Mouse (Mus musculus): ENCODE measurements around the gene Agk.

Gene Agk

DNA sequence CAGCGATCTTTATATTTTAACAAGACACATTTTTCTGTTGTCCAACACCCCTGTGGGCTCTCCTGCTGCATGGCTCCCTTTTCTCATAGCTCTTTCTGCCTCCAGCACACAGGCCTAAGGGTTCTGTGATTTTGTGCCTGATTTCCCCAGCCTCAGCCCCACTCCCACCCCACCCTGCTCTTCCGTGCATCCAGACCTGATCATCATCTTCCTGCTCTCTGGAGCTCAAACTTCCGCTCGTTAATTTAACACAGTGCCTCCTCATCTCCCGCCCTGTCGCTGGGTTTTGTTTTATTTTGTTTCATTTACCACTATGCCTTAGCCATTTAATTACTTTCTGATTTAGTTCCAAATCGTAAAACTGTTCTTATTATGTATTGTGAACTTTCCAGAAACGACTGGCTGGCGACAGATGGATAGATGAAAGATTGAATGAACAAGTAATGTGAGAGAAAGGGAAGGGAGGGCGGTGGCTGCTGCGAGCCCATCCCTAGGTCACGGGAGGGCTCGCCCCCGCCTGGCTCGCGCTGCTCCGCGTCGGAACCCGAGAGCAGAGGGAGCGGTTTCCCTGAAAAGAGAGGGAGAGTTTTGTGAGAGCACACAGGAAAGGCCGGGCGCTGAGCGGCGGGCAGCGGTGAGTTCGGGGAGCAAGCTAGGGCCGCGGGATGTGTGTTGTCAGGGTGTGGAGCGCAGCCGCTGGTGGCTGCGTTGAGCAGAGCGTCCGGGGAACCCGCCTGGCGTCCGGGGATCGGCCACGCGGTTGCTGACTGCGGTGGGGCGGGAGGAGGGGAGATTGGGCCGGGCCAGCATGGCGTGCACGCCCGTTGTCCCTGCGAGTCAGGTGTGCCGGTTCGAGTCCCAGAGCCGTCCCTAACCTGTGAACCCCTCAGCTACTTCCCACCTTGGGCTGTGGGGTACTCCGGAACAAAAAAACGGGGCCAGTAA, at the start of gene Agk:
Gene Agk, plus strand, starts transcription at position 276 of the 945 bp plus-strand sequence.
- DNase-seq (ENCODE audit: low spot score in 2 of 2): peak; percentile 43 to 60

DNA sequence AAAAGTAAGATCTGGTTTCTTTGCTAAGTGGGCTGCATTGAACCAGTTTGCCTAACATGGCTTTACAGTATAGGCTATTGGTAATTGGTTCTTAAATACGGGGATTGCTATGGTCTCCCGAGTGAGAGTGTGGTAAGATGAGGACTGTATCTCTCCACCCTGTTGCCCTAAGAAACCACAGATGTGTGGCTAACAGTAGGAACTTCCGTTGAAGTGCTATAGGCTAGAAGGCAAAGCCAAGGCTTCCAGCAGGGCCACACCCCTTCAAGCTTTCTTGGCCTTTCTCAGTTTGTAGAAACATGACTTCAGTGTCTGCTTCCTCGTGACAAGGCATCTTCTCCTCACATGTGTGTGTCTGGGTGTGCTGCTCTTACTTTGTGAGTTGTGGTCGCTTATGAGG, 24.3 kb upstream of the Agk start:
- no peak for DNase-seq (ENCODE audit: low spot score in 2 of 2)

DNA sequence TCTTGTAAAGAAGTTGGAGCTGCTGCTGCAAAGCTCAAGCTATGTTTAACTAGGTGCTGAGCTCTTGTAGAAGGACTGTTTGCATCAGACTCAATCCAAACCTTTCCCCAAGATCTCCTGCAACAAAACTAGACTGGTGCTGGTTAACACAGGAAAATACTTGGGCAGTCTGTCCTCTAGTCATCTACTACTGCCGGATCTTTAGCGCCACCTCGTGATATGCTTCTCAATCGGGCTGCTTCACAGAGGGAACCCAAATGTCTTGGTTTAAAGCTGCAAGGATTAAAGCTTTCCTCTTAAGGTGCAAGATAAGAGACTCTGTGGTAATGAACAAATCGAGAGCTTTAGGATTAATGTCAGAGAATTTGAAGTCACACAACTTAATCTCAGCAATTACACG, 21.6 kb upstream of the Agk start:
- DNase-seq (ENCODE audit: low spot score in 2 of 2): peak; percentile 62 to 73

DNA sequence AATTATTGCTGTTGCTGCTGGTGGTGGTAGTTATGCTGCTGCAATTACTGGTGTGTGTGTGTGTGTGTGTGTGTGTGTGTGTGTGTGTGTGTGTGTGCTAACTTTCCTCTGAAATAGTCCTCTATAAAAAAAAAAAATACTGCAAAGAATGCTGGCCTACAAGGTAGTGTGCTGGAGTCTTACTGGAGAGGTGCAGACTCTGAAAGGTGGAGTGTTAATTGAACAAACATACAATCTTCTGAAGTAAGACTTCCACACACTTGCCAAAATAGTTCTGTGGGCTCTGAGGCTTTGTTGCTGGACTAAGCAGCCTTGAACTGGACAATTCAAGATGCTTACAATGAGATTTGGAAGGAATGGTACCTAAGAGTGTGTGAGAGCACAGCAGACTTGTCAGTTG, 20.0 kb upstream of the Agk start:
- DNase-seq (ENCODE audit: low spot score in 2 of 2): no peak

DNA sequence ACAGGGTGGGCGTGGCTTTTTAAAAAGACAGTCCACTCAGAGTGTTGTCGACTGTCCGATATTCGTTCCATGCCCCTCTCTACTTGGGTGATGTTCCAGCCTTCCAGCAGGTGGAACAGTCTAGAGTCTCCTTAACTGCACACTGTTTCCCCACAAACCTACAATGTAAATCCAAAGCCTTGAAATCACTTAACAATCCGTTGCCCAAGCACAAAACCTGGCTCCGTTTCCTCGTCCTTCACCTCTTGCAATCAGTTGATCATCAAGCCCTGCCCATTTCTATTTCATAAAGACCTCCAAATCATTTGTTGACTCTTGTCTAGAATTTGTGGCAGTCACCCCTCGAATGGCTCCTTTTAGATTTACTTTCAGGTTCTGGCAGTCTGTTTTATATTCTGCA, 1.4 kb downstream of the Agk start:
- no peak for DNase-seq (ENCODE audit: low spot score in 2 of 2)

DNA sequence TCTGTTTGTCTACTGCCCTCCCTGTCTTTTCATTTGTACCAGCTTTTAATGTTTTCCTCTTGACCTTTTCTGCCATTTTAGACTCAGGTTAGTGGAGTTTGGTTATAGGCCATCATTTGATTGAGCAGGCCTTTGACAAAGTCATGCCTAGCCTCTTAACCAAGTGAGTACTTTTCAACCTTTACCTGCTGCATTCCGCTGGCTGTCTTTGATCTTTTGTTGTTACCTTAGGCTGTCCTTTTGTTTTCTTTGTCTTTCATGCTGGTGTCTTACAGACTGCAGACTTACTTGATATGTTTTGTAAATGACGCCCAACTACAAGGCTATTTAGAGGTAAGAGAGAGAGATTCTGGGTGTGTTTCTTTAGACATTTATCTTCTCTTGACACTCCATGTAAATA, 8.5 kb downstream of the Agk start:
- DNase-seq (ENCODE audit: low spot score in 2 of 2): no peak

DNA sequence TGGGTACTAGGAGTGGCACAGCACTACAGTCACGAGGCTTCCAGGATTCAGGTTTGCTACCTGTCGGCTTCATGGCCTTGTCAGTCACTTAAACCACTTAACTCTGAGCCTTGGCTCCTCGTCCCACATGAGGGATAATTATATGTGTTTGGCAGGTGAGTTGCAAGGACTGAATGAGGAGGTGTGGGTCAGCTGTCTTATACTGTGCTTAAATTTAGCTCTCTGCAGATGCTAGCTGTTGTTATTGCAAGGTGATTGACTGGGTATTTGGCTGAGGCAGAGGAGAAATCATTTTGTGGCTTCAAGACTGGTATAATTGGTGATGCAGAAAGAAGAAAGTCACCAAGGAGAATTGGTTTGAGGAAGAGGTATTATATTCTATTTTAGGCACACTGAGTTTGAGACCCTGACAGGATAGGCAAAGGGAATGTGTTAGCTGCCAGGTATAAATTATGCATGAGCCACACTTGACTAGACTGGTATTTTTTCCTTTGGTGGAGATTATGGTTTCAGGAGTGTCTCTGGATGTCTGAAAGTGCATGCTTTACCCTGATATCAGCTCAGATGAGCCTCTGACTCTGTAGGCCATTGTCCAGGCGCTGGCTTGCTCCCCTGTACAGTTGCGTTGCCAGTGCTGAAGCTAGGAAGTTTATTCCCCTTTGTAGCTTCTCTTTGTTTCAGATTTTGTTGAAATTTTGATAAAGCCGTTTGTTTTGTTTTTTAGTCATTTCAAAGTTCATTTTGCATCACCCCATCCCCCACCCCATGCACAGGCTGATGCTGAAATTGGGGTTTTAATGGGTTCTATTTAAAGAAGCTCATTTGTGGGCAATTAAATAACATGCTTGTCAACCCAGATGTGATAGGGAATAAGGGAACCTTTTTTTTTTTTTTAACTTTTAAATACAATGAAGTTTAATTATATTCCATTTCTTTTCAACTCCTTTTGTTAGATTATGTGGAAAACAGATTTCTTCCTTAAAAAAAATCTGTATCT, 12.1 kb downstream of the Agk start:
- no peak for DNase-seq (ENCODE audit: low spot score in 2 of 2)

DNA sequence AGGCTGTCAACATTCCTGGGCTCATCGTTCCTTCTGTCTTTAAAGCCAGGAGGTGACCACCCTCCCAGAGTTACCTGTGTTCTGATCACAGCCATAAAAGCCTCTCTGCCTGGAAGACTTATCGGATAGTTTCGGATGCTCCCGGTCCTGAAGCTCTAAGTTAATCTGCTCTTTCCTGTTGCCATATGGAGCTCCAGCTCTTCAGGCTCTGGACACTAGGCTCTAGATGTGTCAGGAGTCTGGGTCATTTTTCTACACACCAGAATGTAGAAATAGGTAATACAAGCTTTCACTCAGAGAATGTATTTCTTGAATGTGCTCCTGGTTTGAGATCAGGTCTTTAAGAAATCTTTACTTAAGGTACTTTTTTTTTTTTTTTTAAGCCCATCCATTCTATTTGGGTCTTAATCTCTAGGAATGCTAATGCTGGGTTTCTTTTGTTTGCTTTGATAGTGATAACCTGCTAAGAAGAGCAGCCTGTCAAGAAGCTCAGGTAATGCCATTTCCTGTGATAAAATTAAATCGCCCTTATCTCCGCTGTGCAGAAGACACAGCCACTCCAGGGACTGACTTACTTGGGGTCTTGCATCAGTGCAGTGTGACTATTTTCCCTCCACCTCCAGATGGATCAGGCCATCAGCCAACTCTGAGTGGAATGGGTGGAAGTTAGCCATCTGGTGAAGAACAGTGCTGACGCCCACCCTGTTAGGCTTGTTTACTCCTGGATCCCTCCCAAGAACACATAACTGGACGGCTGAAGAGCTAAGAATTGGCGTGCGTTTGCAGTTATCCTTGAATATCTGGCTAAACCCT, 22.2 kb downstream of the Agk start:
- DNase-seq (ENCODE audit: low spot score in 2 of 2): peak; percentile 8 to 29

DNA sequence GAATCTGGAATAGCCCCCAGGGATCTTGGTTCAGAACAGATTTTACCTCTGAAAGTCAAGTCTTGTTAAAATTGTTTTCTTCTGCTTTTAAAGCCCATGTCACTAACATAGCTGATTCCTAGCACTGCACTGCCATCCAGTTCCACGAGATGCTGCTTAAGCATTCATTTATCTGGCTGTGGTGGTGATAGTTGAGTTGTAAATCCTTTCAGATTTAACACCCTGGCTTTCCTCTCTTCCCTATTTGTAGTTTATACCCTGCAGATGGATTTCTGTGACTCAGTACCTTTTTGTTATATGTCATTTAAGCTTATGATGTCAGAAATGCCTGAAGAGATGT, 22.8 kb downstream of the Agk start:
- DNase-seq (ENCODE audit: low spot score in 2 of 2): no peak

DNA sequence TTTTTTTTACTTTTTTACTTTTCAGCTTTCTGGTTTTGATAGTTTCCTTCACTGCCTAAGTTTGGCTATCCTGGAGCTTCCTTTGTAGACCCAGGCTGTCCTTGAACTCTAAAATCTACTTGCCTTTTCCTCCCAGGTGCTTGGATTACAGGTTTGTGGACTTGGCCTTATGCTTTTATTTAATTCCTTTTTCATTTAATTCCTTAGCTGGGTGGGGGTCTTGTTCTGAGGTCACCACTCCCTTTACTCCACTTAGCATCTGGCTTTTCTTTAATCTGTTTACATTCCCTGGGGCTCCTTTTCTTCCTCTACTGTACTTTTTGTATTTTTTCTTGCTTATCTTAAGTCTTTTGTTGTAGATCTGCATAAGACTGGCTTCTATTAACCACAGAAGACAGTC, 25.1 kb downstream of the Agk start:
- no peak for DNase-seq (ENCODE audit: low spot score in 2 of 2)

DNA sequence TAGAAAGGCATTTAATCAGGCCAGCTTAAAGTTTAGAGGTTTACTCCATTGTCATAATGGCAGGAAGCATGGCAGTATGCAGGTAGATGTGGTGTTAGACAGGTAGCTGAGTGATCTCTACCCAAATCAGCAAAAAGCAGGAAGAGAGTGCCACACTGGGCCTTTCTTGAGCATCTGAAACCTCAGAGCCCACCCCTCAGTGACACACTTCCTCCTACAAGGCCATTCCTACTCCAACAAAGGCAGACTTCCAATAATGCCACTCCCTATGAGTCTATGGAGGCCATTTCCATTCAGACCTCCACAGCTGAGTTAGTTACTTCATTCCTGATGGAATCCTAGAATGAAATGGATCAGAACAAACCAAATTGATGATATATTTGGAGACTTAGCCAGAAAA, 25.9 kb downstream of the Agk start:
- no peak for DNase-seq (ENCODE audit: low spot score in 2 of 2)

DNA sequence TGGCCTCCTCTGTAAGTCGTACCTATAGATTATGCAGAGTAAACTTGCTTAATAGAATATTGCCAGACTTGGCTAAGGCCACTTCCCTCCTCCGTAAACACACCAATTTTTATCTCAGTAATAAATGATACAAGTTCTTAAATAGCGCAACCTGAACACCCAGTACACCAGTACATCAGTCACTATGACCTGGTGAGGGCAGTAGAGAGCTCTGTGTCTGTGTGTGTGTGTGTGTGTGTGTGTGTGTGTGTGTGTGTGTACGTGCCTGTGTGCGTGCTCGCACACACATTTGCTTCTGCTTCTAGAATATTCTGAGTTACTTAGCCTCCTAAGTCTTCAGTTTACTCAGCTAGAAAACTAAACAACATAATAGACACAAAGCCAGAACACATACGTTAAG, 28.4 kb downstream of the Agk start:
- DNase-seq (ENCODE audit: low spot score in 2 of 2): no peak

DNA sequence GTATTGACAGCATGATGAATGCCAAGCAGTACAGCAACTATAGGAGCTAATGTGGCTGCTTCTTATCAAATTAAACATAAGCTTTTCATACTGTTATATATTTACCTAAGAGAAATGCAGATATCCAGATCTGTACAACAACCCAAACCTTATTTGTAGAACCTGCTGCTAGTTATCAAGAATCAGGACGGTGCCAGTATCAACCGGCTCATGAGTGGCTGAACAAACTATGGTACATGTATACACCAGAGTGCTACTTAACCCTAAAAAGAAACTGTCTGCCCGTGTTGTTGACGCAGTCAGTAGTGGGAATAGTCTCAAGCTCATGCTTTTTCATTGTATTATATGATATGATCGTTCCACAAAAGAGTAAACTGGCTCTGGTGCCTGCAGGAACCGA, 46.1 kb downstream of the Agk start:
- DNase-seq (ENCODE audit: low spot score in 2 of 2): no peak

DNA sequence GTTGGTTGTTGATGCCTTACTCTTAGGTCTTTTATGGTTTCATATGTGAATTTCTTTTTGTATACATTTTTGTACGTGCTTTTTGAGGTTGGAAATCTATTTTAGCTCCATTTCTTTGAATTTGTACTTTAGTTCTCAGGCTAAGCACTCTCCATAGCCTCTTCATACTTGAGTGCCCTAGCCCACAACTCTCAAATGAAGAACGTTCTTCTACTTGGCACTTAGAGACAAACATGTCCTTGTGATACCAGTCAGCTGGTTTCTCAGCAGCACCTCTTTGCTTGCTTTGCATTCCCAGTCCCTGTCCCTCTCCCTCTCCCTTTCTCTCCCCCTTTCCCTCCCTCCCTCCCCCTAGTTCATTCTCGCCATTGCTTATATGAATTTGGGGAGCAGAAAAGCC, 55.2 kb downstream of the Agk start:
- DNase-seq (ENCODE audit: low spot score in 2 of 2): no peak

DNA sequence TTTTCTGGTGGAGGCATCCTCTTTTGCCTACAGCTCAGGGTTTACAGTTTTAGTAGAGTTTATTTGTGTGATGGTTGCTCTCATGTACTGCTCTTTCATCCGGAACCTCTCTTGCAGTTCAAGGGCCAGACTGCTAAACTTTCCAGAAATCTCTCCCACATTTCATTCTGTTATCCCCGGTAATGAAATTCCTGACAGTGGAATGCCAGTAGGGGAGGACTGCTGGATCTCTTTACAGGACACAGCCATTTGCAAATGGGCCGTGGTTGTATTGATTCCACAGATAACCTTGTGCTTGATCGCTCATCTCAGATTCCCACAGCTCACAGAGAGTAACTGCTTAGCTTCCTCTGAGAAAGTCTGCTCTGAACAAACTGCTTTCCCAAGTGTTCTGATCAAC, 56.9 kb downstream of the Agk start:
- no peak for DNase-seq (ENCODE audit: low spot score in 2 of 2)

DNA sequence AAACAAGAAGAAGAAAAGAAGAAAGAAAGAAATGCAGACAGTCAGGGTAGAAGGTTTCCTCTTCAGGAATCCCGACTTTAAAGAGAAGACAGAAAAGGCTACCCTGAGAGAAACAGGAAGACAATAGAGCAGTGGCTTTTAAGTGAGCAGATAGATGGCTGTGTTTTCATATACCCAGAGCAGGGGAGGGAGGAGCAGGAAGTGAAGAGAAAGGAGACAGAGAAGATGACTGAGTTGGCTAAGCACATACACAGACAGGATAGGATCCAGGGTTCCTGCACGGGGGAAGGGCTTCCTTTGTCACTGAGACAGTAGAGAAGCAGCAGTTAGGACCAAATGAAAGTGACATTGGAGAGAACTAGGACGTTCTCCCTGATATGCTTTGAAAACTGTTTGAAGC, 60.7 kb downstream of the Agk start:
- no peak for DNase-seq (ENCODE audit: low spot score in 2 of 2)

DNA sequence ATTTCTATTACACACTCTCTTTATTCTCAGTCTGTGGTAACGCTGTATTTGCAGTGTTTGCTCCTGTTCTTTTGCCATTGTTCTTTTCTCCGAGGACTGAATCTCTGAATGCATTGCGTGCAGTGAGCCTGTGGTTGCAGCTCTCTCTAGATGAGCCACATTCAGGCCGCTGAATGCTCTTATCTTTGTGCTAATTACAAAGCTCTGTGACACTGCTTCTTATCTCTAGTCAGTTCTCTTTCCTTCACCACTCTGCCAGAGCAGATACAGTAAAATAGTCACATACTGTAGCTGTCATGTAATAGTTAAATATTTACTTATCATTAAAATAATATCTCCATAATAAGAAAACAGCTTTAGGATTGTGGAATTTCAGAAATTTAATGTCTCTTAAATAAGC, 63.7 kb downstream of the Agk start:
- DNase-seq (ENCODE audit: low spot score in 2 of 2): no peak

DNA sequence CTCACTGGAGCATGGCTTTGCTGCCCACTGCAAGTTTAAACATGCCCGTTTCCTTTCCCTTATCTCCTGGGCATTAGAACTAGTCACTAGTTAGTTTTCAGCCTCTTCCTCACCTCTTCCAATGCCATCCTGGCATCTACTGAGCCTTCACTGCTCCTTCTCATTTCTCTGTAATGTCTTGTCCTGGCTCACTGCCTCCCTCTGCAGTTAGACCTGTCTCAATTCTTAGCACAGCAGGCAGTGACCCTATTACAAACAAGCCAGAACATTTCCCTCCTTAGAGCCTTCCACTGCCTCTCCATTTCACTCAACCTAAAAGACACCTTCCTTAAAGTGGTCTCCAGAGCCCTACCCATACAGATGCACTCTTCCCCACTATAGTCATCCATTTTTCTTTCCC, 66.0 kb downstream of the Agk start:
- no peak for DNase-seq (ENCODE audit: low spot score in 2 of 2)

DNA sequence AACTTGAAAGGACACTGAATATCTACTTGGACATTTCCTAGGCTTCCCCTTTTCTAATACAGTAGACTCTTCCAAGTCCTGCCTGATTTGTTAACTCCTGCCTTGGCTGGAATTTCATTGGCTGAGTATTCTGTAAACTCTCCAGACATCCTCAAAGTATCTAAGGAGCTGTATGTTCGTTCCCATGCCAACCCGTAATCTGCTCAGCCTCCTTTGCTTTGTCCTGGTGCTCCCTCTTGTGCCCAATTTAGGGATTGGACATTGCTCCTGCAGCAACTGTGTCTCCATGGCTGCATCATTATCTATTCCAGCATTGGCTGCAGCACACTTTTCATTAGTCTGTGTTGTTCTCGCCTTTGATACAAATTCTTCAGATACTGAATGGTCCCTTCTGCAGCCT, 68.2 kb downstream of the Agk start:
- peak; percentile 68 to 85 for DNase-seq (ENCODE audit: low spot score in 2 of 2)

DNA sequence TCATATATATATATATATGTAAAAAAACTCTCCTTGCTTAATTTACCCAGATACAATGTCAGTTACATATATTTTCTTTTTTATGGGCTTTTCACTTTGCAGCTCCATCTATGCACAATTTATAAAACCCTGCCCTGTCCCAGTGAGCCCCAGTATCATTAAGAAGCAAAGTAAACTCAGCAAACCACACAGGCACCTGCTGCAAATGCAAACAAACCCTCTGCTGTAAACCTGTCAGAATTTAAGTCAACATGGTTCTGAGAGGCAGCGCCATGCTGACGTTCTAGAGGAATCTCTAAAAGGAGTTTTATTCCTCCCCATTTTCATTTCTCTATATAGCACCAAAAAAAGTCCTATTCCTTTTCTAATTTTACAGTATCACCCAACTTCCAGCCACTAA, 77.1 kb downstream of the Agk start:
- no peak for DNase-seq (ENCODE audit: low spot score in 2 of 2)

DNA sequence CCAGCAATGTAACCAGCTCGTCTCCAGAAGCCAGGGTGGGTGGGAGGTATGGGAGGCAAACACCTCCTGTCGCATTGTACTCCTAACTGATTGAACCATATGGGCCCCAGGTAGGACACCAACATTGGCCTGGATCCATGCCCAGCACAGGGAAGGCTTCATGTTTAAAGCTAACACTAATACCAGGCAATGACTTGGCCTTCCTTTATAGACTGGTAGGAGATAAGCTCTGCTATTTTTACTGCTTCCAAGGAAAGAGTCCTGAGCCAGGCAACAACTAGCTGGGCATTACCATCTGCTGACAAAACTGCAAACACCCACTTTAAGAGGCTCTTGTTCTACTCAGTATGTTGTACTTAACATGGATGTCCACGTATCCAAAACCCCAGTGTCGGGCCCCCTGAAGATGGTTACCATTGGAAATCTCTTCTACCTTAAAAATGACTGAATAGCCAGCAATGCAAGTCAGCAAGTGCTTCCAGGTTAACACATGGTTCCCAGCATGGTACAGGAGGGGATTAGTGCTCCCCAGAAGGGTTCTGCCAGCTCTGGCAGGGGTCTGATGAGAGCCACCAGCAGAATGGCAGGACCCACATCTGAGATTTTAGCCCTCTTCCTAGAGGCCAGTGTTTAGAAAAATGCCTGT, 78.8 kb downstream of the Agk start:
- DNase-seq (ENCODE audit: low spot score in 2 of 2): no peak

Data from frontal cortex, postnatal 25 days (tissue).